Comparison of ENCODE assay signal across 8 mouse cellular contexts in the genomic region with DNA sequence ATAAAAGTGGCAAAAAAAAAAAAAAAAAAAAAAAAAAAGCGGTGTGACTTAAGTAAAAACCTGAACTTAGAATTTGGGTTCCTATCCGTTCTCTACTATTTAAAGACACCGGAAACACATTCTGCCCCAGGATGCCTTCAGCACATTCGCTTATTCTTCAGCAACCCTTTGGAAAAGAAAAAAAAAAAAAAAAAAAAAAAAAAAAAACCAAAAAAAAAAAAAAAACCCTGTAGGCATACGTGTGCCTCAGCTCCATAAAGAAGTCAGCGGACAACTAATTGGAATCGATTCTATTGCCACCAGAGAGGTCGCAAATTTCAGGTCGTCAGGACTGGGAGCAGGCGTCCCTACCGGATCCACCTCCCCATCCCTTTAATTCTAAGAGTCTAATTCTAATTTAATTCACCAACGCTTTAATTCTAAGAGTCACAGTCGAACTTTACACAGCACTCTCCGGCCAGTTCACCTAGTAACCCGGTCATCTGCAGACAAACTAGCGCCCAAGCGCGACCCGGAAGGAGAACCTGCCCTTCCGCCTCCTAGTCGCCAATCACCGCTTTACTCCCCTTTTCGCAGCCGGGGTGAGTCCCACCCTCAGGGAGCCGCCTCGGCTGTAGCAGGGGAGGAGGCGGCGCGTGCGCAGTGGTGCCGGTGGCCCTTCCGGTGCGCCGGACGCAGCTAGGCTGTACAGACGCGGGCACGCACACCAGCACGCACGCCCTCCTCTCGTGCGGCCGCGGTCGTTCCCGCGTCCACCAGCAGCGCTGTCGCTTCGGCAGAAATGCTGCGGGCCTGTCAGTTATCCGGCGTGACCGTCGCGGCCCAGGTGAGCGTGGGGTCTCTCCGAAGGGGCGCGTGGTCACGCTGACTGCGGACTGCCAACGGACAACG. TPM values are rescaled to one million over a fixed set of nuclear protein-coding genes. Genes with fewer than 3 reads are reported as not detected.
DNase-seq lines count a peak whose midpoint lies in the region; ATAC-seq lines count a peak whose summit lies in the region.

A gene (plus strand): TSS at position 642 of the 891 bp plus-strand sequence.

- H3K4me3 ChIP-seq in hindbrain, embryonic 14.5 days (replicated peaks; ENCODE audit: low read length): peak within 1 kb of the TSS; percentile 89

- peaks cover 9% of the 10 kb centered on the region for H3K4me1 ChIP-seq in hindbrain, embryonic 14.5 days (replicated peaks; ENCODE audit: control insufficient read depth, insufficient read depth, low read length)

- peak; percentile 99 for ATAC-seq in hindbrain, embryonic 14.5 days (ENCODE audit: low FRiP score)

- no peaks in the 10 kb centered on the region for H3K9me3 ChIP-seq in hindbrain, embryonic 14.5 days (ENCODE audit: control insufficient read depth, low read length)

- peak; percentile 98 for DNase-seq in R1 (ENCODE audit: low read depth, low spot score)
- peak; percentile 97 to 99 for DNase-seq in cerebellum, postnatal 25 days
- peak; percentile 86 to 93 for DNase-seq in frontal cortex, postnatal 25 days (ENCODE audit: low spot score in 2 of 2)
- peak; percentile 97 for DNase-seq in hindbrain, embryonic 14.5 days (ENCODE audit: low spot score)
- DNase-seq in layer of hippocampus, postnatal 36 days: peak; percentile 96 to 97
- DNase-seq in lung, postnatal 36 days: peak; percentile 97
- DNase-seq in retina, postnatal 1 day: peak; percentile 98
- peak; percentile 83 to 95 for DNase-seq in urinary bladder, adult 18-20 months (ENCODE audit: low spot score in 2 of 2)

- peak within 1 kb of the TSS; percentile 94 for H3K27ac ChIP-seq in hindbrain, embryonic 14.5 days

- H3K9ac ChIP-seq in hindbrain, embryonic 14.5 days: peak within 1 kb of the TSS; percentile 84

- no peaks in the 10 kb centered on the region for H3K27me3 ChIP-seq in hindbrain, embryonic 14.5 days (ENCODE audit: control insufficient read depth, insufficient read depth, low read length)

- H3K4me2 ChIP-seq in hindbrain, embryonic 14.5 days (replicated peaks): peak within 1 kb of the TSS; percentile 84

- peaks cover 7% of the 10 kb centered on the region; the same call in 1 of the 2 replicates for H3K36me3 ChIP-seq in hindbrain, embryonic 14.5 days (replicated peaks; ENCODE audit: control insufficient read depth, insufficient read depth)

- under 1% methylated on average over 64 of the region's 64 CpGs for WGBS in hindbrain, embryonic 14.5 days

RNA-seq across cellular contexts. Expression of the gene that starts here (rescaled TPM):
- polyA plus RNA-seq in hindbrain, embryonic 14.5 days (2014; fragmentation: Nextera tagmentation; extraction: Ambion mirVana): 167 and 177 TPM in 2 replicates
- 100 to 1,000 TPM; 135 to 145 TPM for total RNA-seq in layer of hippocampus, postnatal 36 days (2021)

Comparison
In these comparisons a context has a peak if more than half of its experiments do, and no peak if none do; other contexts are left out.
1. Peak in every context shown above with its lines: DNase-seq, ATAC-seq, H3K4me3 ChIP-seq and H3K27ac ChIP-seq.